Mouse (Mus musculus): Measurements from ENCODE around the gene Hist1h2ac. TPM values are rescaled to one million over a fixed set of nuclear protein-coding genes. Genes with fewer than 3 reads are reported as not detected.
A peak's percentile ranks its signal among the peaks of the same experiment; 100 is the strongest.
"Not testable (repeated sequence)": the region's sequence is repeated elsewhere in the genome, so short reads cannot be mapped to it uniquely, and the experiment has no call there.

Gene Hist1h2ac
- 1.1 and 1.3 TPM in 2 replicates for polyA plus RNA-seq (2015; fragmentation: Nextera tagmentation; extraction: Ambion mirVana)

DNA sequence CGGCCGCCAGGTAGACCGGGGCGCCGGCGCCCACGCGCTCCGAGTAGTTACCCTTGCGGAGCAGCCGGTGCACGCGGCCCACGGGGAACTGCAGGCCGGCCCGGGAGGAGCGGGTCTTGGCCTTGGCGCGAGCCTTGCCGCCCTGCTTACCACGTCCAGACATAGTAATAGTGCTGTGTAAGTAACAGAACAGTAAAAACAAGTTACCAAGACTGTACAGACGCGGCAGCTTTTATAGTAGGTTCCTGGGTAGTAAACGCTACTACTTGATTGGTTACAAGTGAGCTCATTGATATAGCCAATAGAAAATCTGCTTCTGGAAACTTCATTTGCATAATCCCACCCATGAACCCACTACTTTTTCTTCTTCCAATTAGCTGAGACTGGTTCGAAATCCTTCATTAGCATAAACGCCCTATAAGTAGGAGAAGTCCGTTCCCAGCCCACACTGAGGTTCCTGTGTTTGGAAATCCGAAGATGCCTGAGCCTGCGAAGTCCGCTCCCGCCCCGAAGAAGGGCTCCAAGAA lies at the start of gene Hist1h2ac, which contains the start of gene Hist1h2bc:
Gene Hist1h2ac (minus strand): TSS at position 194 of the 527 bp plus-strand sequence.
Gene Hist1h2bc (plus strand): TSS at position 445 of the 527 bp plus-strand sequence.
- WGBS = under 1% methylated on average over 29 of the region's 32 CpGs
- Histone ChIP-seq H3K4me2 (replicated peaks) (peak within 1 kb of the TSS; percentile 72), H3K9me3 (replicated peaks) (no peaks in the 10 kb centered on the region), H3K4me3 (replicated peaks) (peak within 1 kb of the TSS; percentile 51), H3K27ac (replicated peaks) (peak within 1 kb of the TSS; percentile 96), H3K36me3 (no peaks in the 10 kb centered on the region), H3K4me1 (peaks cover 12% of the 10 kb centered on the region), H3K27me3 (no peaks in the 10 kb centered on the region), H3K9ac (peak within 1 kb of the TSS; percentile 62)
- ATAC-seq (ENCODE audit: insufficient number of reproducible peaks, low FRiP score, low TSS enrichment, low read depth) = peak; percentile 99

DNA sequence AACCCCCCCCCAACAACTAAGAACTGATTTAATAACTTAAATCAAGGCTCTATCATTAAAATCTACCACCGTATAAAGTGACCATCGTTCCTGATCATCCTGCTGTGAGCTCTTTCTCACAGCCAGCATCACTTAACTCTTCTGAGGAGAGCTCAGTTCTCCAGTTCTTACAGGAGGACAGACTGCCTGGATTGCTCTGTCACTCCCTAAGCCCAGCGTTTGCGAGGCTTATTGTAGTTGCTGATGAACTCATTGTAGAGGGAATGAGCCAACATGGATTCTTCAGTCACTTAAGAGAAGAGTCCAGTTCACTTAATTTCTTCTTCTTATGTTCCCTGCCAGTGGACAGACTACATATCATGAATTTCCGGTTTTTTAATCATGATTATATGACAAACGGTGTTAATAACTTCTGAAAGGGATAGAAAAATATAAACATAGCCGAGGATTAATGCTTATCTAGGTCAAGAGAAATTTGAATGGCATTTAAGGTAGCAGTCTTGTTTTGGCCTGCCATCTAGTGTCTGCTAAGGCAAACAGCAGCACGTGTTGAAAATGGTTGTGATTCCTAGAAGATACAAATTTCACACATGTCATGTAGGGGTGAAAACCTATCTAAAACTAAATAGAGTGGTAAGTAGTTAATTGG lies 48.5 kb upstream of the Hist1h2ac start:
- no peaks in the 10 kb centered on the region for H3K9me3 ChIP-seq (replicated peaks)
- H3K4me1 ChIP-seq = no peaks in the 10 kb centered on the region
- no peak for ATAC-seq (ENCODE audit: insufficient number of reproducible peaks, low FRiP score, low TSS enrichment, low read depth)
- 22% methylated on average over 8 of the region's 8 CpGs for WGBS
- H3K36me3 ChIP-seq = no peaks in the 10 kb centered on the region
- no peak overlapping the region for H3K4me3 ChIP-seq (replicated peaks)
- no peaks in the 10 kb centered on the region for H3K27me3 ChIP-seq
- no peak overlapping the region for H3K9ac ChIP-seq
- H3K4me2 ChIP-seq (replicated peaks) = no peak overlapping the region
- no peak overlapping the region for H3K27ac ChIP-seq (replicated peaks)

DNA sequence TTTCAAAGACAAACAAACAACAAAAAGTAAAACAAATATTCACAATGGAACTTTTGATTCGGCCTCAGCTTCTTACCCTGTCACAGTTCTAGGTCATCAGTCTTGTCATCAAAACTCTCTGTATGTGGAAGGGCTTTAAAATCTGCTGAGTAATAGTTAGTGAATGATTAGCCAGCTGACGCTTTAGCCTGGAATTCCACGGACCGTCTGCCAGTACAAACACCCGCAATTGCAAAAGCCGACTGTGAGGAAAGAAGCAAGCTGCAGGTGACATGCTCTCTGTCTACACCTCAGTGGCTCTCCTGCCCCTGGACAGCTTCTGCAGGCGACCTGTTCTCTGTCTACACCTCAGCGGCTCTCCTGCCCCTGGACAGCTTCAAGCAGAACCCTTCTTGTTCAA lies 46.7 kb upstream of the Hist1h2ac start:
- Histone ChIP-seq H3K27me3 (no peaks in the 10 kb centered on the region), H3K9ac (no peak overlapping the region), H3K9me3 (replicated peaks) (no peaks in the 10 kb centered on the region), H3K4me3 (replicated peaks) (no peak overlapping the region), H3K36me3 (no peaks in the 10 kb centered on the region), H3K4me1 (no peaks in the 10 kb centered on the region), H3K27ac (replicated peaks) (no peak overlapping the region), H3K4me2 (replicated peaks) (no peak overlapping the region)
- WGBS = 43% methylated on average over 8 of the region's 8 CpGs
- ATAC-seq (ENCODE audit: insufficient number of reproducible peaks, low FRiP score, low TSS enrichment, low read depth) = no peak

DNA sequence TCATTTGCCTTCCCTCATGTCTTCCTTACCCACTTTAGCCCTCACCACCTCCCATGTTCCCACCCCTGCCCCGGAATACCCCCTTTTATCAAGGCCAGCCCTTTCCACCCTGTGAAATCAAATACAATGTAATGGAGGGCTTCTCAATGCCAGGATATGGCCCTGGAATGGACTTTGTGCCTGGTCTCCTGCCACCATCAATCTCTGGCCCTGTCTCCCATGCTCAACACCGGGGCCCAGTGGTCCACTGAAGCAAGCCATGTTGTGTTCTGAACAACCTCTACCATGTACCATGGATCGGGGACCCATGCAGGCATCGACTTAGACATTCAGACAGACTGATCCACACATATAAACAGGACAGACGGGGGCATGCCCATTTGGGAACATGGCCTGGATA lies 46.0 kb upstream of the Hist1h2ac start:
- Histone ChIP-seq H3K9me3 (replicated peaks) (no peaks in the 10 kb centered on the region), H3K9ac (no peak overlapping the region), H3K4me3 (replicated peaks) (no peak overlapping the region), H3K27ac (replicated peaks) (no peak overlapping the region), H3K4me1 (no peaks in the 10 kb centered on the region), H3K27me3 (no peaks in the 10 kb centered on the region), H3K4me2 (replicated peaks) (no peak overlapping the region), H3K36me3 (no peaks in the 10 kb centered on the region)
- WGBS = 91% methylated on average over 5 of the region's 5 CpGs
- no peak for ATAC-seq (ENCODE audit: insufficient number of reproducible peaks, low FRiP score, low TSS enrichment, low read depth)

- no peaks in the 10 kb centered on the region for H3K4me1 ChIP-seq
- H3K9ac ChIP-seq = no peak overlapping the region
- H3K4me3 ChIP-seq (replicated peaks) = no peak overlapping the region
- 91% methylated on average over 9 of the region's 9 CpGs for WGBS
- no peak overlapping the region for H3K4me2 ChIP-seq (replicated peaks)
- H3K27me3 ChIP-seq = no peaks in the 10 kb centered on the region
- no peak for ATAC-seq (ENCODE audit: insufficient number of reproducible peaks, low FRiP score, low TSS enrichment, low read depth)
- H3K9me3 ChIP-seq (replicated peaks) = no peaks in the 10 kb centered on the region
- H3K27ac ChIP-seq (replicated peaks) = no peak overlapping the region
- no peaks in the 10 kb centered on the region for H3K36me3 ChIP-seq
Measured at GRCm38 (mm10) chr13:23729192-23729525, 45.4 kb upstream of the Hist1h2ac start.

DNA sequence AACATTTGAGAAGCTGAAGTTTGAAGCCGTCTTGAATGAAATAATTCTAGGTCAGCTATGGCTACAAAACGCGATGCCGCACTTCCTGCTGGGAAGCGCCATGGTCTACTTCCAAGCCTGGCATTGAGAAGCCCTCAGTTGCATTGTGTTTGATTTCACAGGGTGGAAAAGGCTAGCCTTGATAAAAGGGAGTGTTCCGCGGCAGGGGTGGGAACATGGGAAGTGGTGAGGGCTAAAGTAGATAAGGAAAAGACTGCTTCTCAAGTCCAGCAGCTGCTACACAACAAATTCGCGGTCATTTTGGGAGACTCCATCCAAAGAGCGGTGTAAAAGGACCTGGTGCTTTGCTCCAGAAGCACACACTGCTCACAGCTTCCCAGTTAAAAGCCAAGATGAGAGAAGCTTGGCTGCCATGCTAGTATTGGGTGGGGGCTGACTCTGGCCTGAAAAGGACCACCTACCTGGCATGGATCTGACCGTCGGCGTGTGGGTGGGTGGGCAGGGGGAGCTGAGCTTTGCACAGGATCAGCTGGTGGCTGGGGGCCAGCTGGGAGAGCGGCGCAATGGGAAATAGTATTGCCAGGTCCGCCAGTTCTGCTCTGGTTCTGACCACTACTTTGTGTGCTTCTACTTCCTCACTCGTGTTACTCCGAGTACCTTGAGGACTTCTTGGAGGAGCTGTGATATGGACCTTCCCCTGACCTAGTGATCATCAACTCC lies 44.9 kb upstream of the Hist1h2ac start:
- no peak for ATAC-seq (ENCODE audit: insufficient number of reproducible peaks, low FRiP score, low TSS enrichment, low read depth)
- Histone ChIP-seq H3K4me1 (no peaks in the 10 kb centered on the region), H3K27ac (replicated peaks) (no peak overlapping the region), H3K4me3 (replicated peaks) (no peak overlapping the region), H3K36me3 (no peaks in the 10 kb centered on the region), H3K27me3 (no peaks in the 10 kb centered on the region), H3K9me3 (replicated peaks) (no peaks in the 10 kb centered on the region), H3K4me2 (replicated peaks) (no peak overlapping the region), H3K9ac (no peak overlapping the region)
- 86% methylated on average over 18 of the region's 18 CpGs for WGBS

DNA sequence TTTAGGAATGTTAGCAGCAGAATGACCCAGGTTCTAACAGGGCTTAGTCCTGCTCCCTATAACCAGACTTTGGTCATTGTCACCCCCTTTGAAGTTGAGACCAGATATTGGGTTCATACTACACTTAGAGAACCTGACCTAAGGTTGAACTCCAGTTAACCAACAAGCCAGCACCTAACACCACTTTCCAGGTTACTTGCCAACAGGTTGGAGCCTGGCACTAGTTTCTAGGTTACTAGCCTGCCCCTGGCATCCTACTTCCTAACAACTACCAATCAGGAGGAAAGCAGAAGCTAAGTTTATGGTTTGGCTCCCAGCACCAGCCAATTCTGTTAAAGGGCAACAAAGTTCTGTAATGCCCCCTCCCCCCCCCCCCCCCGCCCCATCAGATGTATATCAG lies 41.5 kb upstream of the Hist1h2ac start:
- Histone ChIP-seq H3K27ac (replicated peaks) (no peak overlapping the region), H3K27me3 (no peaks in the 10 kb centered on the region), H3K4me1 (no peaks in the 10 kb centered on the region), H3K4me3 (replicated peaks) (no peak overlapping the region), H3K36me3 (no peaks in the 10 kb centered on the region), H3K9ac (no peak overlapping the region), H3K9me3 (replicated peaks) (no peaks in the 10 kb centered on the region), H3K4me2 (replicated peaks) (no peak overlapping the region)
- WGBS = no CpG with 5 or more reads among the region's 1 CpGs
- ATAC-seq (ENCODE audit: insufficient number of reproducible peaks, low FRiP score, low TSS enrichment, low read depth) = no peak

DNA sequence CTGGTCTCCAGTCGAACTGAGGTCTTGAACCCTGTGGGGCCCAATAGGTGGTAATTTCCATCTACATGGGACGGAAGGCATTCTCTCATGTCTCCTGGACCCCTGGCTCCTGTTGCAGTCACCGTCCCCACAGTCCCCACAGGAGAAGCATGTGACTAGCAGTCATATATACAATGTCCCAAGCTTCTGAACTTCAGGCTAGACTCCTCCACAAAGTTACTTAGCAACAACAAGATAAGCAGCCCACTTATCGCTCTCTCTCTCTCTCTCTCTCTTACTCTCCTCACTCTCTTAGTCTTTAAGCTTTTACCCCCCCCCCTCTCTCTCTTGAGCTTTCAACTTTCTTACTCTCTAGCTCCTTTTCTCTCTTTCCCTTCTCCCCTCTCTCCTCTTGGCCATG lies 40.5 kb upstream of the Hist1h2ac start:
- Histone ChIP-seq H3K4me2 (replicated peaks) (no peak overlapping the region), H3K36me3 (no peaks in the 10 kb centered on the region), H3K9me3 (replicated peaks) (no peaks in the 10 kb centered on the region), H3K4me3 (replicated peaks) (no peak overlapping the region), H3K9ac (no peak overlapping the region), H3K27me3 (no peaks in the 10 kb centered on the region), H3K4me1 (no peaks in the 10 kb centered on the region), H3K27ac (replicated peaks) (no peak overlapping the region)
- WGBS = 92% methylated on average over 4 of the region's 4 CpGs
- ATAC-seq (ENCODE audit: insufficient number of reproducible peaks, low FRiP score, low TSS enrichment, low read depth) = no peak

GRCm38 (mm10) chr13:23717593-23718245 lies 34.0 kb upstream of the Hist1h2ac start:
- not testable (repeated sequence) for H3K27me3 ChIP-seq; H3K36me3 ChIP-seq; H3K4me2 ChIP-seq (replicated peaks); H3K9me3 ChIP-seq (replicated peaks); H3K9ac ChIP-seq; H3K4me3 ChIP-seq (replicated peaks); ATAC-seq (ENCODE audit: insufficient number of reproducible peaks, low FRiP score, low TSS enrichment, low read depth); H3K27ac ChIP-seq (replicated peaks); H3K4me1 ChIP-seq
- WGBS = 8% methylated on average over 2 of the region's 2 CpGs

GRCm38 (mm10) chr13:23717176-23717575 lies 33.4 kb upstream of the Hist1h2ac start:
- H3K4me3 ChIP-seq (replicated peaks) = no peak overlapping the region
- no peaks in the 10 kb centered on the region for H3K4me1 ChIP-seq
- 56% methylated on average over 11 of the region's 11 CpGs for WGBS
- H3K36me3 ChIP-seq = no peaks in the 10 kb centered on the region
- no peak overlapping the region for H3K27ac ChIP-seq (replicated peaks)
- no peaks in the 10 kb centered on the region for H3K27me3 ChIP-seq
- H3K9me3 ChIP-seq (replicated peaks) = no peaks in the 10 kb centered on the region
- no peak for ATAC-seq (ENCODE audit: insufficient number of reproducible peaks, low FRiP score, low TSS enrichment, low read depth)
- H3K9ac ChIP-seq = no peak overlapping the region
- no peak overlapping the region for H3K4me2 ChIP-seq (replicated peaks)

- H3K9ac ChIP-seq = no peak overlapping the region
- ATAC-seq (ENCODE audit: insufficient number of reproducible peaks, low FRiP score, low TSS enrichment, low read depth) = no peak
- no peak overlapping the region for H3K4me3 ChIP-seq (replicated peaks)
- WGBS = 85% methylated on average over 5 of the region's 5 CpGs
- no peak overlapping the region for H3K4me2 ChIP-seq (replicated peaks)
- no peaks in the 10 kb centered on the region for H3K9me3 ChIP-seq (replicated peaks)
- H3K27ac ChIP-seq (replicated peaks) = no peak overlapping the region
- H3K4me1 ChIP-seq = no peaks in the 10 kb centered on the region
- H3K36me3 ChIP-seq = no peaks in the 10 kb centered on the region
- H3K27me3 ChIP-seq = no peaks in the 10 kb centered on the region
Measured at GRCm38 (mm10) chr13:23716261-23717042, 32.7 kb upstream of the Hist1h2ac start.

Data from embryonic facial prominence, embryonic 15.5 days (tissue).